ENCODE assay signal across 11 mouse cellular contexts in the genomic region with DNA sequence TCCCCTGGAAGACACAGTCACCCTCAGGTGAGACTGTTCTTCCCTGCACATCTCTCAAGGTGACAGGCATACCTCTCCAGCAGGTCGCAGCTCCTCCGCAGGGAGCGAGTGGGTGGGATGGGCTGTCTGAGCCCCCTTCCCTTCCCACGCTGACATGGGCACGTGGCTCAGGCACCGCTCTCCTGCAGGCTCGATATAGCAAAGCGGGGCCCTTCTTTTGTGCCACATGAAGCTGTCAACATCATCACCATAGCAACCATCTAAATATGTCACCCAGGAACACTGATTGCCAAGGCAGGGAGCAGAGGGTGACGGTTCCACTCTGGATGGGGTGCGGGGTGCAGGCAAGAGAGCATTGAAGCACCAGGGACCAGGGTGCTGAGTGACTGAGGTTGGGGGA. TPM values are rescaled to one million over a fixed set of nuclear protein-coding genes. Genes with fewer than 3 reads are reported as not detected.
DNase-seq lines count a peak whose midpoint lies in the region; ATAC-seq and TF ChIP-seq lines count a peak whose summit lies in the region.
"Had no signal": no experiment of that assay in that cellular context is flagged by ENCODE, and none has a peak within 500 bp of the region (broad histone marks: within the 10 kb centered on the region; RNA-seq: fewer than 3 reads in every experiment).

No protein-coding gene starts in this region.

- DNase-seq in layer of hippocampus, adult 11-12 months (ENCODE audit: low spot score) = peak; percentile 75
- DNase-seq in layer of hippocampus, adult 9-10 months (ENCODE audit: low spot score) = no peak
- DNase-seq in layer of hippocampus, adult 8-10 months (ENCODE audit: low spot score in 2 of 2) = peak; percentile 68 to 83
- no peak for DNase-seq in kidney, adult 11 months
- no peak for DNase-seq in cerebellum, adult 2 months
- DNase-seq in gastrocnemius, postnatal 4 days (ENCODE audit: low spot score in 2 of 2) = no peak
- DNase-seq: gastrocnemius, adult 2 months; thymus, adult 18-20 months had no signal

- TF ChIP-seq CTCF in cerebellum, adult 2 months (IDR thresholded peaks at IDR 0.05; ENCODE audit: borderline replicate concordance, insufficient read depth, low read depth, low read length) = no peak

- no peaks in the 10 kb centered on the region for H3K36me3 ChIP-seq in forebrain, embryonic 16.5 days (ENCODE audit: control insufficient read depth, insufficient read depth)
- no peaks in the 10 kb centered on the region for H3K36me3 ChIP-seq in neural tube, embryonic 15.5 days

- peak overlapping the region; percentile 44 for H3K9ac ChIP-seq in forebrain, embryonic 16.5 days (replicated peaks; ENCODE audit: low read depth, low read length)
- H3K9ac ChIP-seq in neural tube, embryonic 15.5 days (replicated peaks) = no peak overlapping the region

- peak; percentile 68 for ATAC-seq in forebrain, embryonic 16.5 days
- ATAC-seq in neural tube, embryonic 15.5 days (ENCODE audit: low FRiP score) = peak; percentile 33; the same call in 1 of the 2 replicates

- H3K4me3 ChIP-seq in forebrain, embryonic 16.5 days (replicated peaks; ENCODE audit: low read length) = peak overlapping the region; percentile 10; the same call in 1 of the 2 replicates
- H3K4me3 ChIP-seq in neural tube, embryonic 15.5 days (replicated peaks) = no peak overlapping the region
- H3K4me3 ChIP-seq in cerebellum, adult 2 months (replicated peaks; ENCODE audit: insufficient read depth, low read depth, low read length) = no peak overlapping the region
- H3K4me3 ChIP-seq: gastrocnemius, adult 2 months had no signal

- no peaks in the 10 kb centered on the region for H3K9me3 ChIP-seq in forebrain, embryonic 16.5 days (ENCODE audit: control insufficient read depth, low read length)
- H3K9me3 ChIP-seq in neural tube, embryonic 15.5 days (replicated peaks) = no peaks in the 10 kb centered on the region

- H3K27me3 ChIP-seq in forebrain, embryonic 16.5 days (replicated peaks; ENCODE audit: control insufficient read depth, insufficient read depth, low read length) = no peaks in the 10 kb centered on the region
- H3K27me3 ChIP-seq in neural tube, embryonic 15.5 days (replicated peaks) = no peaks in the 10 kb centered on the region
- H3K27me3 ChIP-seq in cerebellum, adult 2 months (ENCODE audit: control insufficient read depth, insufficient read depth, low read length) = no peaks in the 10 kb centered on the region

- H3K4me1 ChIP-seq in forebrain, embryonic 16.5 days (replicated peaks; ENCODE audit: control insufficient read depth, insufficient read depth, low read length) = peaks cover 21% of the 10 kb centered on the region
- H3K4me1 ChIP-seq in neural tube, embryonic 15.5 days = peaks cover 25% of the 10 kb centered on the region
- H3K4me1 ChIP-seq in cerebellum, adult 2 months (ENCODE audit: control insufficient read depth, insufficient read depth, low read length) = peaks cover 3% of the 10 kb centered on the region; the same call in 1 of the 2 replicates

- 0 out of 2 replicates have a peak overlapping the region, but pooled peaks have one; percentile 26 for H3K27ac ChIP-seq in forebrain, embryonic 16.5 days (ENCODE audit: low read length)
- H3K27ac ChIP-seq in neural tube, embryonic 15.5 days (replicated peaks) = no peak overlapping the region
- H3K27ac ChIP-seq in cerebellum, adult 2 months (ENCODE audit: insufficient read depth, low read length) = no peak overlapping the region
- H3K27ac ChIP-seq: gastrocnemius, adult 2 months had no signal

- H3K4me2 ChIP-seq in forebrain, embryonic 16.5 days (ENCODE audit: low read length) = peak overlapping the region; percentile 30
- H3K4me2 ChIP-seq in neural tube, embryonic 15.5 days = peak overlapping the region; percentile 35

- 25% methylated on average over 10 of the region's 10 CpGs for WGBS in forebrain, embryonic 16.5 days
- WGBS in neural tube, embryonic 15.5 days = 38% methylated on average over 10 of the region's 10 CpGs
- 34% methylated on average over 10 of the region's 10 CpGs for WGBS in cerebellum, adult 2 months

- TF ChIP-seq POLR2A in cerebellum, adult 2 months (IDR thresholded peaks at IDR 0.05; ENCODE audit: borderline replicate concordance, insufficient read depth, low read length) = no peak

RNA-seq across cellular contexts. Expression of gene Gng7, which starts 13.6 kb away (rescaled TPM):
- polyA plus RNA-seq in forebrain, embryonic 16.5 days (2015; fragmentation: Nextera tagmentation; extraction: Ambion mirVana) = 41.0 and 47.4 TPM in 2 replicates
- total RNA-seq in layer of hippocampus, adult 8-10 months (2022) = 100 to 1,000 TPM; 130 to 139 (median 135) TPM
- 22.8 and 24.9 TPM in 2 replicates for polyA plus RNA-seq in neural tube, embryonic 15.5 days (2015; fragmentation: Nextera tagmentation; extraction: Ambion mirVana)
- 21.0 and 23.0 TPM in 2 replicates for polyA plus RNA-seq in cerebellum, adult 2 months (2012; rRNA removed)
- total RNA-seq in gastrocnemius, postnatal 4 days (2021) = 1 to 10 TPM; 1.9 to 2.0 TPM

RNA-seq across cellular contexts. Expression of gene Diras1, which starts 24.3 kb away (rescaled TPM):
- polyA plus RNA-seq in forebrain, embryonic 16.5 days (2015; fragmentation: Nextera tagmentation; extraction: Ambion mirVana) = 37.6 and 45.4 TPM in 2 replicates
- total RNA-seq in layer of hippocampus, adult 8-10 months (2022) = 10 to 100 TPM; 88.3 to 96.9 (median 90.2) TPM
- polyA plus RNA-seq in neural tube, embryonic 15.5 days (2015; fragmentation: Nextera tagmentation; extraction: Ambion mirVana) = 55.3 and 69.4 TPM in 2 replicates
- polyA plus RNA-seq in cerebellum, adult 2 months (2012; rRNA removed) = 126 and 136 TPM in 2 replicates
- total RNA-seq in gastrocnemius, postnatal 4 days (2021) = under 1 TPM in 1 of 2 experiments, not detected in 1; 0.10 TPM
- polyA plus RNA-seq: liver, embryonic 16.5 days had no signal

RNA-seq across cellular contexts. Expression of gene Slc39a3, which starts 36.1 kb away (rescaled TPM):
- polyA plus RNA-seq in forebrain, embryonic 16.5 days (2015; fragmentation: Nextera tagmentation; extraction: Ambion mirVana) = 48.1 and 54.0 TPM in 2 replicates
- total RNA-seq in layer of hippocampus, adult 8-10 months (2022) = 10 to 100 TPM; 55.5 to 60.8 (median 60.0) TPM
- polyA plus RNA-seq in neural tube, embryonic 15.5 days (2015; fragmentation: Nextera tagmentation; extraction: Ambion mirVana) = 43.9 and 47.7 TPM in 2 replicates
- polyA plus RNA-seq in cerebellum, adult 2 months (2012; rRNA removed) = 75.2 and 77.0 TPM in 2 replicates
- total RNA-seq in gastrocnemius, postnatal 4 days (2021) = 10 to 100 TPM; 11.2 to 11.9 TPM

RNA-seq across cellular contexts. Expression of gene Sgta, which starts 58.8 kb away (rescaled TPM):
- 325 and 344 TPM in 2 replicates for polyA plus RNA-seq in forebrain, embryonic 16.5 days (2015; fragmentation: Nextera tagmentation; extraction: Ambion mirVana)
- 100 to 1,000 TPM; 165 to 175 (median 172) TPM for total RNA-seq in layer of hippocampus, adult 8-10 months (2022)
- 290 and 298 TPM in 2 replicates for polyA plus RNA-seq in neural tube, embryonic 15.5 days (2015; fragmentation: Nextera tagmentation; extraction: Ambion mirVana)
- polyA plus RNA-seq in cerebellum, adult 2 months (2012; rRNA removed) = 231 and 240 TPM in 2 replicates
- total RNA-seq in gastrocnemius, postnatal 4 days (2021) = 100 to 1,000 TPM in 1 of 2 experiments, 10 to 100 TPM in 1; 98.0 to 100 TPM

Comparison
In these comparisons a context has a peak if more than half of its experiments do, and no peak if none do; other contexts are left out.
1. DNase-seq: peak in layer of hippocampus, adult 11-12 months (single experiment) and layer of hippocampus, adult 8-10 months (2 of 2); none in layer of hippocampus, adult 9-10 months (single experiment), kidney, adult 11 months (single experiment), cerebellum, adult 2 months (0 of 2) and gastrocnemius, postnatal 4 days (0 of 2).